8 mouse cellular contexts compared by ENCODE assay signal in the genomic region with DNA sequence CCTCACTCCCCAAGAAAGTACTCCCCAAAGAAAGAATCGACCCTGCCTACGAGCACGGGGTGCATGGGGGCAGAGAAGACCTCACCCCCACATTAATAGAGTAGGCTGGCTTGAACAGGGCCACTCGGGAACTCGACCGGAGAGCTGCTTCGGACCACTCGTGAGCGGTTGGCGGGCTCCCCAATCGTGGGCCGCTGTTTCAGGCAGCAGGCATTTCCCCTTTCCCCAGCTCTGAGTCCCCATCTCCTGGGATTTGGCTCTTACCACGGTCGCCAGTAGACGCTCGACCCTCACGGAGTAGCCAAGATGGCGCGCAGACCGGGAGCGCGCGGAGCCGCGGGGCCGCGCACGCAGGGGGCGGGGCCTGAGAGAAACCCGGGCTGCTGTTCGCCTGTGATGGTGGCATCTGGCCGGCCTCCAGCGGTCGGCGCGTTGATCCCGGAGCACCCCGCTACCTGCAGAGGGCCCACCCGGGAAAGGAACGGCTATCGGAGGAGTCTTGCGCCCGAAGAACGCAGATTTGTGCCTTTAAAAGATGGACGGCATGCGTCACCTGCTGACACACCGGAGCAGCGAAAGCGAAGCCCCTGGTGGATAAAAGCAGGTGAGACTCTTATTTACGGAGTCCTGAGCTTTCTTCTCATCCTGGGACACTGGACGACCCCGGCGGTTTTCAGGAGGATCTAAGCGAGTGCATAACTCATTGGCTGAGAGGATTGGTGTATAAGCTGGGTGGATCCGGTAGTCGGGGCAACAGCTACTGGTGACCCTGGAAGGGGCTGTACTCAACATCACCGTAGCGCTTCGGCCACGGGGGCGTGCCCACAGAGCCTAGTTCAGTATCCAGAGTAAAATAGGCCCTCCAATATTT. TPM values are rescaled to one million over a fixed set of nuclear protein-coding genes. Genes with fewer than 3 reads are reported as not detected.
DNase-seq lines count a peak whose midpoint lies in the region; ATAC-seq lines count a peak whose summit lies in the region.

A gene (minus strand): TSS at position 338 of the 871 bp plus-strand sequence.

- ATAC-seq in inflammation-experienced regulatory T-cells, adult 6 months = peak; percentile 85

- intact Hi-C loops in gastrocnemius, postnatal 14 days (cut with DNase I; ENCODE audit: low total_unique reads) = no loop called here
- intact Hi-C loops in left cerebral cortex, postnatal 25 days (cut with DNase I) = loop anchor here (5.0 kb wide), 1 partner anchor 146 kb away; a partner anchor contains a TSS

- DNase-seq in adrenal gland, adult (ENCODE audit: inconsistent age in 2 of 2, low spot score in 1 of 2) = peak; percentile 87 to 97
- peak; percentile 83 for DNase-seq in embryo, embryonic 10 days (ENCODE audit: low spot score)
- DNase-seq in gastrocnemius, postnatal 14 days = peak; percentile 80
- peak; percentile 77 to 87 for DNase-seq in left cerebral cortex, postnatal 25 days (ENCODE audit: low spot score in 2 of 2)
- peak; percentile 91 for DNase-seq in mesoderm, embryonic 11.5 days (ENCODE audit: low read depth, low spot score)
- peak; percentile 84 for DNase-seq in right cerebral cortex, postnatal 25 days
- DNase-seq in yolk sac, embryonic 10.5 days (ENCODE audit: low spot score) = peak; percentile 86

RNA-seq across cellular contexts. Expression of the gene that starts here (rescaled TPM):
- total RNA-seq in gastrocnemius, postnatal 14 days (2021) = 10 to 100 TPM; 40.3 to 49.9 TPM
- 10 to 100 TPM; 51.3 to 65.6 (median 54.5) TPM for polyA plus RNA-seq in inflammation-experienced regulatory T-cells, adult 6 months (2017; shearing (Covaris generic))
- 10 to 100 TPM; 26.8 to 31.3 TPM for total RNA-seq in left cerebral cortex, postnatal 25 days (2021)

Comparison
In these comparisons a context has a peak if more than half of its experiments do, and no peak if none do; other contexts are left out.
1. Peak in every context shown above with its lines: DNase-seq and ATAC-seq.